8 mouse cellular contexts compared by ENCODE assay signal in genomic region chr6:120491862-120492498, GRCm38 (mm10). TPM values are rescaled to one million over a fixed set of nuclear protein-coding genes. Genes with fewer than 3 reads are reported as not detected.
DNase-seq lines count a peak whose midpoint lies in the region; ATAC-seq lines count a peak whose summit lies in the region.

No protein-coding gene starts in this region.

- WGBS in kidney, embryonic 14.5 days, result 8% methylated on average over 22 of the region's 22 CpGs
- WGBS in forebrain, embryonic 10.5 days, result 11% methylated on average over 22 of the region's 22 CpGs
- WGBS in limb, embryonic 13.5 days, result 9% methylated on average over 22 of the region's 22 CpGs
- WGBS in midbrain, embryonic 16.5 days, result 8% methylated on average over 22 of the region's 22 CpGs

- no peak for DNase-seq in kidney, adult 9 months
- peak; percentile 21 for DNase-seq in forebrain, embryonic 10.5 days (ENCODE audit: extremely low spot score, low spot score)
- DNase-seq in spleen, postnatal 4 days (ENCODE audit: low spot score in 2 of 2), result no peak
- no peak for DNase-seq in layer of hippocampus, adult 8-10 months (ENCODE audit: low spot score in 2 of 2)
- no peak for DNase-seq in testis, postnatal 14 days (ENCODE audit: low spot score)

- peaks cover 10% of the 10 kb centered on the region for H3K4me1 ChIP-seq in kidney, embryonic 14.5 days (ENCODE audit: control insufficient read depth, insufficient read depth, low read length)
- H3K4me1 ChIP-seq in forebrain, embryonic 10.5 days, result peaks cover 40% of the 10 kb centered on the region
- H3K4me1 ChIP-seq in limb, embryonic 13.5 days, result peaks cover 22% of the 10 kb centered on the region
- peaks cover 34% of the 10 kb centered on the region for H3K4me1 ChIP-seq in midbrain, embryonic 16.5 days (ENCODE audit: control insufficient read depth, insufficient read depth, low read length)

- no peak for ATAC-seq in kidney, embryonic 14.5 days (ENCODE audit: low FRiP score, low TSS enrichment)
- ATAC-seq in limb, embryonic 13.5 days (ENCODE audit: low FRiP score, low read depth), result no peak
- no peak for ATAC-seq in midbrain, embryonic 16.5 days

- no peak overlapping the region for H3K27ac ChIP-seq in kidney, embryonic 14.5 days (ENCODE audit: low read depth, low read length)
- H3K27ac ChIP-seq in forebrain, embryonic 10.5 days, result 0 out of 2 replicates have a peak overlapping the region, but pooled peaks have one; percentile 16
- H3K27ac ChIP-seq in limb, embryonic 13.5 days, result no peak overlapping the region
- H3K27ac ChIP-seq in midbrain, embryonic 16.5 days (ENCODE audit: low read length), result no peak overlapping the region

- peak overlapping the region; percentile 66 for H3K4me3 ChIP-seq in kidney, embryonic 14.5 days (ENCODE audit: low read length)
- peak overlapping the region; percentile 76 for H3K4me3 ChIP-seq in forebrain, embryonic 10.5 days
- peak overlapping the region; percentile 73 for H3K4me3 ChIP-seq in limb, embryonic 13.5 days
- peak overlapping the region; percentile 68 for H3K4me3 ChIP-seq in midbrain, embryonic 16.5 days (ENCODE audit: low read depth, low read length)

- H3K4me2 ChIP-seq in kidney, embryonic 14.5 days (replicated peaks; ENCODE audit: low read depth, low read length), result peak overlapping the region; percentile 99
- peak overlapping the region; percentile 98 for H3K4me2 ChIP-seq in limb, embryonic 13.5 days (replicated peaks)
- peak overlapping the region; percentile 77 for H3K4me2 ChIP-seq in midbrain, embryonic 16.5 days (ENCODE audit: low read length)

- H3K9me3 ChIP-seq in kidney, embryonic 14.5 days (ENCODE audit: control insufficient read depth, low read length), result no peaks in the 10 kb centered on the region
- no peaks in the 10 kb centered on the region for H3K9me3 ChIP-seq in forebrain, embryonic 10.5 days
- no peaks in the 10 kb centered on the region for H3K9me3 ChIP-seq in limb, embryonic 13.5 days
- no peaks in the 10 kb centered on the region for H3K9me3 ChIP-seq in midbrain, embryonic 16.5 days (replicated peaks; ENCODE audit: control insufficient read depth, low read length, poor library complexity, severe bottlenecking)

- peaks cover 17% of the 10 kb centered on the region for H3K27me3 ChIP-seq in kidney, embryonic 14.5 days (ENCODE audit: control insufficient read depth, insufficient read depth, low read length)
- peaks cover 59% of the 10 kb centered on the region for H3K27me3 ChIP-seq in forebrain, embryonic 10.5 days (ENCODE audit: poor library complexity, severe bottlenecking)
- peaks cover 52% of the 10 kb centered on the region for H3K27me3 ChIP-seq in limb, embryonic 13.5 days
- no peaks in the 10 kb centered on the region for H3K27me3 ChIP-seq in midbrain, embryonic 16.5 days (ENCODE audit: control insufficient read depth, insufficient read depth, low read depth, low read length)

- H3K9ac ChIP-seq in kidney, embryonic 14.5 days (ENCODE audit: low read depth, low read length), result no peak overlapping the region
- no peak overlapping the region for H3K9ac ChIP-seq in limb, embryonic 13.5 days
- H3K9ac ChIP-seq in midbrain, embryonic 16.5 days (ENCODE audit: low read depth, low read length), result peak overlapping the region; percentile 80

- no peaks in the 10 kb centered on the region for H3K36me3 ChIP-seq in kidney, embryonic 14.5 days (ENCODE audit: control insufficient read depth, insufficient read depth, low read length)
- no peaks in the 10 kb centered on the region for H3K36me3 ChIP-seq in forebrain, embryonic 10.5 days (replicated peaks)
- no peaks in the 10 kb centered on the region for H3K36me3 ChIP-seq in limb, embryonic 13.5 days
- H3K36me3 ChIP-seq in midbrain, embryonic 16.5 days (ENCODE audit: control insufficient read depth, insufficient read depth, low read length), result no peaks in the 10 kb centered on the region

RNA-seq across cellular contexts. Expression of gene Tmem121b, which starts 1.6 kb away (rescaled TPM):
- 0.04 and 0.21 TPM in 2 replicates for polyA plus RNA-seq in kidney, embryonic 14.5 days (2014; fragmentation: Nextera tagmentation; extraction: Ambion mirVana)
- polyA plus RNA-seq in forebrain, embryonic 10.5 days (2016; fragmentation: Nextera tagmentation; extraction: Ambion mirVana), result 0.27 and 0.47 TPM in 2 replicates
- polyA plus RNA-seq in limb, embryonic 13.5 days (2015; fragmentation: Nextera tagmentation; extraction: Ambion mirVana), result 0.08 and 0.25 TPM in 2 replicates
- 2.6 and 2.9 TPM in 2 replicates for polyA plus RNA-seq in midbrain, embryonic 16.5 days (2015; fragmentation: Nextera tagmentation; extraction: Ambion mirVana)
- total RNA-seq in layer of hippocampus, adult 8-10 months (2022), result 10 to 100 TPM; 31.5 to 39.8 (median 34.0) TPM

RNA-seq across cellular contexts. Expression of gene Il17ra, which starts 28.9 kb away (rescaled TPM):
- polyA plus RNA-seq in kidney, embryonic 14.5 days (2014; fragmentation: Nextera tagmentation; extraction: Ambion mirVana), result 2.3 and 2.4 TPM in 2 replicates
- polyA plus RNA-seq in forebrain, embryonic 10.5 days (2016; fragmentation: Nextera tagmentation; extraction: Ambion mirVana), result 4.1 and 4.4 TPM in 2 replicates
- polyA plus RNA-seq in limb, embryonic 13.5 days (2015; fragmentation: Nextera tagmentation; extraction: Ambion mirVana), result 4.6 and 5.4 TPM in 2 replicates
- polyA plus RNA-seq in midbrain, embryonic 16.5 days (2015; fragmentation: Nextera tagmentation; extraction: Ambion mirVana), result 2.3 and 3.5 TPM in 2 replicates
- total RNA-seq in layer of hippocampus, adult 8-10 months (2022), result 10 to 100 TPM in 1 of 4 experiments, 1 to 10 TPM in 3; 8.3 to 11.9 (median 9.3) TPM

RNA-seq across cellular contexts. Expression of gene Hdhd5, which starts 39.1 kb away (rescaled TPM):
- polyA plus RNA-seq in kidney, embryonic 14.5 days (2014; fragmentation: Nextera tagmentation; extraction: Ambion mirVana), result 13.7 and 15.2 TPM in 2 replicates
- 20.2 and 23.6 TPM in 2 replicates for polyA plus RNA-seq in forebrain, embryonic 10.5 days (2016; fragmentation: Nextera tagmentation; extraction: Ambion mirVana)
- 18.6 and 20.3 TPM in 2 replicates for polyA plus RNA-seq in limb, embryonic 13.5 days (2015; fragmentation: Nextera tagmentation; extraction: Ambion mirVana)
- 14.6 and 15.0 TPM in 2 replicates for polyA plus RNA-seq in midbrain, embryonic 16.5 days (2015; fragmentation: Nextera tagmentation; extraction: Ambion mirVana)
- 10 to 100 TPM; 32.5 to 39.6 (median 35.5) TPM for total RNA-seq in layer of hippocampus, adult 8-10 months (2022)
